Mouse (Mus musculus) c-Kit-positive CD71-positive TER-119-positive erythroid progenitor cells, embryonic 14.5 days (primary cell): ENCODE data around the gene Ppil1.
"Not testable (repeated sequence)": the region's sequence is repeated elsewhere in the genome, so short reads cannot be mapped to it uniquely, and the experiment has no call there.

Source experiments
- DNase-seq: peaks from one replicate; pipeline ENCODE4 v3.0.0-alpha.2; 2013; ENCODE audit warnings: low spot score

Ppil1 gene

GRCm38 (mm10) chr17:29251608-29252390 lies 12.2 kb downstream of the Ppil1 start:
- DNase-seq = no peak

GRCm38 (mm10) chr17:29251006-29251405 lies 13.0 kb downstream of the Ppil1 start:
- not testable (repeated sequence) for DNase-seq

GRCm38 (mm10) chr17:29249512-29249911 lies 14.5 kb downstream of the Ppil1 start:
- DNase-seq = no peak

GRCm38 (mm10) chr17:29247881-29248280 lies 16.1 kb downstream of the Ppil1 start:
- DNase-seq = no peak

- peak; percentile 59 for DNase-seq
These were observed 17.4 kb downstream of the Ppil1 start for GRCm38 (mm10) chr17:29246602-29247001.

GRCm38 (mm10) chr17:29245725-29246124 lies 18.3 kb downstream of the Ppil1 start:
- DNase-seq = no peak

- no peak for DNase-seq
These were observed 19.1 kb downstream of the Ppil1 start for GRCm38 (mm10) chr17:29244912-29245311.

- no peak for DNase-seq
These were observed 25.5 kb downstream of the Ppil1 start for GRCm38 (mm10) chr17:29238421-29238945.

- DNase-seq = no peak
These were observed 26.1 kb downstream of the Ppil1 start, which contains the start of gene Cpne5 for GRCm38 (mm10) chr17:29237772-29238420. Gene Cpne5 (minus strand): TSS chr17:29238167.

GRCm38 (mm10) chr17:29237267-29237771 lies 26.7 kb downstream of the Ppil1 start:
- DNase-seq = no peak

- no peak for DNase-seq
These were observed 27.9 kb downstream of the Ppil1 start for GRCm38 (mm10) chr17:29236111-29236510.

- DNase-seq = no peak
These were observed 32.9 kb downstream of the Ppil1 start for GRCm38 (mm10) chr17:29231109-29231508.

- no peak for DNase-seq
These were observed 43.4 kb downstream of the Ppil1 start for GRCm38 (mm10) chr17:29220631-29221030.

GRCm38 (mm10) chr17:29218017-29218416 lies 46.0 kb downstream of the Ppil1 start:
- DNase-seq = no peak

- DNase-seq = no peak
These were observed 47.9 kb downstream of the Ppil1 start for GRCm38 (mm10) chr17:29216078-29216477.

- DNase-seq = no peak
These were observed 49.3 kb downstream of the Ppil1 start for GRCm38 (mm10) chr17:29214655-29215054.

- no peak for DNase-seq
These were observed 49.9 kb downstream of the Ppil1 start for GRCm38 (mm10) chr17:29214193-29214456.

- no peak for DNase-seq
These were observed 50.4 kb downstream of the Ppil1 start for GRCm38 (mm10) chr17:29213381-29214192.

- no peak for DNase-seq
These were observed 52.1 kb downstream of the Ppil1 start for GRCm38 (mm10) chr17:29211836-29212235.

GRCm38 (mm10) chr17:29210037-29210436 lies 53.9 kb downstream of the Ppil1 start:
- no peak for DNase-seq

GRCm38 (mm10) chr17:29206052-29206451 lies 57.9 kb downstream of the Ppil1 start:
- no peak for DNase-seq

GRCm38 (mm10) chr17:29202604-29203003 lies 61.4 kb downstream of the Ppil1 start:
- no peak for DNase-seq
